Mouse (Mus musculus) spleen, adult 2 months (tissue): ENCODE data around the gene Stk32b. TPM values are rescaled to one million over a fixed set of nuclear protein-coding genes. Genes with fewer than 3 reads are reported as not detected.

ENCODE experiments used
- DNase-seq, 2 experiments: peaks; one replicate each; pipeline versions ENCODE4 v3.0.0 to v3.0.0-alpha.2; 2012 to 2021; ENCODE audit warnings: low spot score in 2 of 2, low read depth in 1 of 2
- H3K27ac ChIP-seq: fragments of 200-500 bp; 2 replicates; pipeline ENCODE4 v1.5.1; 2012; ENCODE audit warnings: low read length, inconsistent platforms; ENCODE audit not compliant: insufficient read depth
- H3K27me3 ChIP-seq: fragments of 200-500 bp; 2 replicates; pipeline ENCODE4 v1.6.1; 2012; ENCODE audit warnings: mild to moderate bottlenecking, moderate library complexity, low read length, inconsistent platforms; ENCODE audit not compliant: control insufficient read depth, insufficient read depth
- H3K36me3 ChIP-seq: fragments of 200-500 bp; 2 replicates; pipeline ENCODE4 v1.6.1; 2012; ENCODE audit warnings: mild to moderate bottlenecking, low read length, inconsistent platforms; ENCODE audit not compliant: control insufficient read depth, insufficient read depth
- H3K4me1 ChIP-seq: fragments of 200-500 bp; 2 replicates; pipeline ENCODE4 v1.6.1; 2011; ENCODE audit warnings: inconsistent platforms; ENCODE audit not compliant: control insufficient read depth, insufficient read depth, insufficient read length
- H3K4me3 ChIP-seq: fragments of 200-500 bp; 2 replicates; pipeline ENCODE4 v1.5.1; 2011; ENCODE audit warnings: mild to moderate bottlenecking, inconsistent platforms; ENCODE audit not compliant: insufficient read depth, insufficient read length; ENCODE audit errors: extremely low read depth
- CTCF ChIP-seq: fragments of 200-500 bp; IDR thresholded peaks from 2 replicates; pipeline ENCODE4 v1.5.1; 2011; ENCODE audit warnings: mild to moderate bottlenecking, inconsistent platforms; ENCODE audit not compliant: insufficient read depth, insufficient read length, insufficient replicate concordance; ENCODE audit errors: extremely low read depth
- POLR2A ChIP-seq: fragments of 200-500 bp; IDR thresholded peaks from 2 replicates; pipeline ENCODE4 v1.6.1; 2011; ENCODE audit warnings: low read depth, low read length, inconsistent platforms
- WGBS: fragments of 180-500 bp; shearing (Covaris S2); methylation state at CpG from one replicate; pipeline ENCODE4 v1.1.7; 2018; 5-methylcytosine and 5-hydroxymethylcytosine counted together
- polyA plus RNA-seq: library from polyadenylated mRNA; depleted of rRNA; stranded (reverse); fragments of >200 nt; gene quantifications from 2 replicates; pipeline ENCODE4 v1.2.3, GENCODE M21; 2012

Stk32b gene
- polyA plus RNA-seq, 1 experiment = 0.02 TPM

GRCm38 (mm10) chr5:37575427-37575826 is 141.5 kb downstream of the Stk32b start:
- Histone ChIP-seq H3K27ac (no peak overlapping the region), H3K4me3 (no peak overlapping the region), H3K36me3 (no peaks in the 10 kb centered on the region), H3K4me1 (no peaks in the 10 kb centered on the region), H3K27me3 (no peaks in the 10 kb centered on the region)
- TF ChIP-seq CTCF (no peak), POLR2A (no peak)
- WGBS = 68% methylated on average over 6 of the region's 6 CpGs
- DNase-seq = no peak

- TF ChIP-seq POLR2A (no peak), CTCF (no peak)
- 71% methylated on average over 6 of the region's 6 CpGs for WGBS
- Histone ChIP-seq H3K27me3 (no peaks in the 10 kb centered on the region), H3K4me3 (no peak overlapping the region), H3K4me1 (no peaks in the 10 kb centered on the region), H3K27ac (no peak overlapping the region), H3K36me3 (no peaks in the 10 kb centered on the region)
- DNase-seq = no peak
These were observed 159.6 kb downstream of the Stk32b start for GRCm38 (mm10) chr5:37557274-37557815.

- Histone ChIP-seq H3K4me1 (no peaks in the 10 kb centered on the region), H3K27me3 (no peaks in the 10 kb centered on the region), H3K4me3 (no peak overlapping the region), H3K36me3 (no peaks in the 10 kb centered on the region), H3K27ac (no peak overlapping the region)
- no peak for DNase-seq
- TF ChIP-seq CTCF (no peak), POLR2A (no peak)
- 87% methylated on average over 4 of the region's 4 CpGs for WGBS
These were observed 162.7 kb downstream of the Stk32b start for GRCm38 (mm10) chr5:37554231-37554630.

- 82% methylated on average over 5 of the region's 5 CpGs for WGBS
- TF ChIP-seq POLR2A (no peak), CTCF (no peak)
- Histone ChIP-seq H3K4me3 (no peak overlapping the region), H3K4me1 (no peaks in the 10 kb centered on the region), H3K36me3 (no peaks in the 10 kb centered on the region), H3K27me3 (no peaks in the 10 kb centered on the region), H3K27ac (no peak overlapping the region)
- no peak for DNase-seq
These were observed 165.3 kb downstream of the Stk32b start for GRCm38 (mm10) chr5:37551649-37552048.

GRCm38 (mm10) chr5:37535726-37536293 is 181.2 kb downstream of the Stk32b start:
- 86% methylated on average over 4 of the region's 4 CpGs for WGBS
- Histone ChIP-seq H3K27me3 (no peaks in the 10 kb centered on the region), H3K36me3 (no peaks in the 10 kb centered on the region), H3K4me3 (no peak overlapping the region), H3K4me1 (no peaks in the 10 kb centered on the region), H3K27ac (no peak overlapping the region)
- no peak for DNase-seq
- TF ChIP-seq CTCF = no peak
- TF ChIP-seq POLR2A = no peak

GRCm38 (mm10) chr5:37535227-37535626 is 181.7 kb downstream of the Stk32b start:
- no peaks in the 10 kb centered on the region for H3K4me1 ChIP-seq
- no peak for DNase-seq

GRCm38 (mm10) chr5:37525363-37525762 is 191.6 kb downstream of the Stk32b start:
- Histone ChIP-seq H3K4me3 (no peak overlapping the region), H3K27ac (no peak overlapping the region), H3K4me1 (no peaks in the 10 kb centered on the region), H3K36me3 (no peaks in the 10 kb centered on the region), H3K27me3 (no peaks in the 10 kb centered on the region)
- 71% methylated on average over 5 of the region's 5 CpGs for WGBS
- DNase-seq = no peak
- TF ChIP-seq POLR2A = no peak
- no peak for TF ChIP-seq CTCF

More at GRCm38 (mm10) chr5:37535227-37535626, 181.7 kb downstream of the Stk32b start:
- Histone ChIP-seq H3K27me3 (no peaks in the 10 kb centered on the region), H3K36me3 (no peaks in the 10 kb centered on the region), H3K4me3 (no peak overlapping the region), H3K27ac (no peak overlapping the region)
- TF ChIP-seq CTCF (no peak), POLR2A (no peak)
- 77% methylated on average over 5 of the region's 5 CpGs for WGBS
